Mouse (Mus musculus): Measurements from ENCODE around the gene Gm9964.

GRCm38 (mm10) chr11:79293971-79294370, 2.7 kb downstream of the Gm9964 start:
- TF ChIP-seq CTCF (conservative IDR thresholded peaks at IDR 0.05; ENCODE audit: insufficient read depth, insufficient read length, low read depth, low read length) (no peak), POLR2A (IDR thresholded peaks at IDR 0.05; ENCODE audit: low read depth, low read length) (no peak)
